Mouse (Mus musculus) C2C12 (cell line): ENCODE data around the gene Adad2.

Experiments used
- CEBPB ChIP-seq: IDR thresholded peaks from one replicate; pipeline ENCODE4 v1.6.1; 2011; ENCODE audit warnings: low read depth, mild to moderate bottlenecking, control low read depth, moderate library complexity
- CTCF ChIP-seq: IDR thresholded peaks from one replicate; pipeline ENCODE4 v1.5.1; 2011; ENCODE audit not compliant: control insufficient read depth, insufficient read depth, insufficient read length
- MAX ChIP-seq: IDR thresholded peaks from one replicate; pipeline ENCODE4 v1.6.1; 2011; ENCODE audit warnings: mild to moderate bottlenecking, control low read depth
- MYOD1 ChIP-seq: IDR thresholded peaks from one replicate; pipeline ENCODE4 v1.6.1; 2011; ENCODE audit warnings: low read depth; ENCODE audit not compliant: control insufficient read depth, insufficient read length
- USF1 ChIP-seq: IDR thresholded peaks from one replicate; pipeline ENCODE4 v1.6.1; 2011; ENCODE audit warnings: low read depth, mild to moderate bottlenecking, control low read depth, moderate library complexity

DNA sequence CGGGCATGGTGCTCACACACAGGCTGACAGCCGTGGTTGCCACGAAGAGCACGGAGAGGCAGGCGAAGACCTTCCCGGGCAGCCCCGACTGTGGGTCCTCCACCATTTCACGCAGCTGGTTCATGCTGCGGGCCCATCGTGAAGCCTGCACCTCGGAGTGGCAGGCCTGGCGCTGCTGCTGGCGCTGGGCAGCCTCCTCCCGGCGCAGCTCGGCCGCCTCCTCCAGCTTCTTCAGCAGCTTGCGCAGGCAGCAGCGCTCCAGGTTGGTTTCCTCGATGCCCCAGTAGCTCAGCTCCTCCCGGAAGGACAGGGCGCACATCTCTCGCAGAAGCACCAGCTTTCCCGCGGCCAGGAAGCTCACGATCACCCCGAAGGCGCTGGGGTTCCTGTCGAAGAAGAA, 20.4 kb downstream of the Adad2 start:
- TF ChIP-seq CTCF (no peak), USF1 (no peak), MAX (no peak), CEBPB (no peak), MYOD1 (no peak)
